Mouse (Mus musculus): ENCODE results near the gene Yap1. TPM values are rescaled to one million over a fixed set of nuclear protein-coding genes. Genes with fewer than 3 reads are reported as not detected.

Gene Yap1
- polyA plus RNA-seq, 1 experiment from 2014 or later, result 32.2 TPM

GRCm38 (mm10) chr9:7952886-7953285 is 51.5 kb downstream of the Yap1 start:
- 79% methylated on average over 5 of the region's 5 CpGs for WGBS
- Histone ChIP-seq H3K9me3 (ENCODE audit: control insufficient read depth, low read length) (no peaks in the 10 kb centered on the region), H3K36me3 (ENCODE audit: control insufficient read depth, insufficient read depth, low read length) (peaks cover 76% of the 10 kb centered on the region)

GRCm38 (mm10) chr9:7950211-7950644 is 54.2 kb downstream of the Yap1 start:
- Histone ChIP-seq H3K36me3 (ENCODE audit: control insufficient read depth, insufficient read depth, low read length) (peaks cover 75% of the 10 kb centered on the region), H3K27me3 (replicated peaks; ENCODE audit: control insufficient read depth, insufficient read depth, low read length) (no peaks in the 10 kb centered on the region), H3K27ac (replicated peaks; ENCODE audit: low read depth, low read length) (0 out of 2 replicates have a peak overlapping the region, but pooled peaks have one; percentile 58), H3K9me3 (ENCODE audit: control insufficient read depth, low read length) (no peaks in the 10 kb centered on the region), H3K4me2 (ENCODE audit: low read depth, low read length) (no peak overlapping the region), H3K4me3 (ENCODE audit: low read depth, low read length) (no peak overlapping the region), H3K9ac (ENCODE audit: low read depth, low read length) (no peak overlapping the region), H3K4me1 (ENCODE audit: control insufficient read depth, insufficient read depth, low read length) (no peaks in the 10 kb centered on the region)
- ATAC-seq (ENCODE audit: low read depth) (no peak), DNase-seq (ENCODE audit: low spot score) (no peak)
- WGBS, result 65% methylated on average over 7 of the region's 7 CpGs

More at GRCm38 (mm10) chr9:7952886-7953285, 51.5 kb downstream of the Yap1 start:
- no peak overlapping the region for H3K4me2 ChIP-seq (ENCODE audit: low read depth, low read length)
- no peaks in the 10 kb centered on the region for H3K4me1 ChIP-seq (ENCODE audit: control insufficient read depth, insufficient read depth, low read length)
- H3K27me3 ChIP-seq (replicated peaks; ENCODE audit: control insufficient read depth, insufficient read depth, low read length), result no peaks in the 10 kb centered on the region
- peak; percentile 28; the same call in 1 of the 2 replicates for ATAC-seq (ENCODE audit: low read depth)
- DNase-seq (ENCODE audit: low spot score), result no peak
- no peak overlapping the region for H3K4me3 ChIP-seq (ENCODE audit: low read depth, low read length)
- no peak overlapping the region for H3K9ac ChIP-seq (ENCODE audit: low read depth, low read length)
- no peak overlapping the region for H3K27ac ChIP-seq (replicated peaks; ENCODE audit: low read depth, low read length)

GRCm38 (mm10) chr9:7947946-7948345 is 56.5 kb downstream of the Yap1 start:
- Histone ChIP-seq H3K9ac (ENCODE audit: low read depth, low read length) (no peak overlapping the region), H3K4me2 (ENCODE audit: low read depth, low read length) (no peak overlapping the region)

GRCm38 (mm10) chr9:7943796-7944462 is 60.5 kb downstream of the Yap1 start:
- H3K4me2 ChIP-seq (ENCODE audit: low read depth, low read length), result no peak overlapping the region
- no peaks in the 10 kb centered on the region for H3K4me1 ChIP-seq (ENCODE audit: control insufficient read depth, insufficient read depth, low read length)
- ATAC-seq (ENCODE audit: low read depth) (no peak), DNase-seq (ENCODE audit: low spot score) (no peak)
- H3K9ac ChIP-seq (ENCODE audit: low read depth, low read length), result no peak overlapping the region
- H3K36me3 ChIP-seq (ENCODE audit: control insufficient read depth, insufficient read depth, low read length), result peaks cover 61% of the 10 kb centered on the region
- no peak overlapping the region for H3K4me3 ChIP-seq (ENCODE audit: low read depth, low read length)
- no peak overlapping the region for H3K27ac ChIP-seq (replicated peaks; ENCODE audit: low read depth, low read length)
- WGBS, result 86% methylated on average over 7 of the region's 7 CpGs
- no peaks in the 10 kb centered on the region for H3K27me3 ChIP-seq (replicated peaks; ENCODE audit: control insufficient read depth, insufficient read depth, low read length)
- no peaks in the 10 kb centered on the region for H3K9me3 ChIP-seq (ENCODE audit: control insufficient read depth, low read length)

More at GRCm38 (mm10) chr9:7947946-7948345, 56.5 kb downstream of the Yap1 start:
- H3K9me3 ChIP-seq (ENCODE audit: control insufficient read depth, low read length), result no peaks in the 10 kb centered on the region
- no peak overlapping the region for H3K27ac ChIP-seq (replicated peaks; ENCODE audit: low read depth, low read length)
- no peak overlapping the region for H3K4me3 ChIP-seq (ENCODE audit: low read depth, low read length)
- no peaks in the 10 kb centered on the region for H3K4me1 ChIP-seq (ENCODE audit: control insufficient read depth, insufficient read depth, low read length)
- ATAC-seq (ENCODE audit: low read depth) (no peak), DNase-seq (ENCODE audit: low spot score) (no peak)
- 83% methylated on average over 4 of the region's 4 CpGs for WGBS
- no peaks in the 10 kb centered on the region for H3K27me3 ChIP-seq (replicated peaks; ENCODE audit: control insufficient read depth, insufficient read depth, low read length)
- H3K36me3 ChIP-seq (ENCODE audit: control insufficient read depth, insufficient read depth, low read length), result peaks cover 77% of the 10 kb centered on the region

- no peaks in the 10 kb centered on the region for H3K4me1 ChIP-seq (ENCODE audit: control insufficient read depth, insufficient read depth, low read length)
- H3K27me3 ChIP-seq (replicated peaks; ENCODE audit: control insufficient read depth, insufficient read depth, low read length), result no peaks in the 10 kb centered on the region
- peaks cover 60% of the 10 kb centered on the region for H3K36me3 ChIP-seq (ENCODE audit: control insufficient read depth, insufficient read depth, low read length)
- H3K9me3 ChIP-seq (ENCODE audit: control insufficient read depth, low read length), result no peaks in the 10 kb centered on the region
- no peak overlapping the region for H3K4me3 ChIP-seq (ENCODE audit: low read depth, low read length)
- WGBS, result 47% methylated on average over 8 of the region's 8 CpGs
- ATAC-seq (ENCODE audit: low read depth) (no peak), DNase-seq (ENCODE audit: low spot score) (no peak)
- no peak overlapping the region for H3K4me2 ChIP-seq (ENCODE audit: low read depth, low read length)
- no peak overlapping the region for H3K27ac ChIP-seq (replicated peaks; ENCODE audit: low read depth, low read length)
- no peak overlapping the region for H3K9ac ChIP-seq (ENCODE audit: low read depth, low read length)
Observed at GRCm38 (mm10) chr9:7942701-7943100, 61.7 kb downstream of the Yap1 start.

- Histone ChIP-seq H3K27ac (replicated peaks; ENCODE audit: low read depth, low read length) (no peak overlapping the region), H3K36me3 (ENCODE audit: control insufficient read depth, insufficient read depth, low read length) (peaks cover 78% of the 10 kb centered on the region), H3K9me3 (ENCODE audit: control insufficient read depth, low read length) (no peaks in the 10 kb centered on the region)
Observed at GRCm38 (mm10) chr9:7940075-7940474, 64.3 kb downstream of the Yap1 start.

GRCm38 (mm10) chr9:7934419-7934818 is 70.0 kb downstream of the Yap1 start:
- Histone ChIP-seq H3K9me3 (ENCODE audit: control insufficient read depth, low read length) (peaks cover 26% of the 10 kb centered on the region), H3K27me3 (replicated peaks; ENCODE audit: control insufficient read depth, insufficient read depth, low read length) (no peaks in the 10 kb centered on the region), H3K36me3 (ENCODE audit: control insufficient read depth, insufficient read depth, low read length) (peaks cover 95% of the 10 kb centered on the region), H3K27ac (replicated peaks; ENCODE audit: low read depth, low read length) (no peak overlapping the region), H3K9ac (ENCODE audit: low read depth, low read length) (no peak overlapping the region), H3K4me2 (ENCODE audit: low read depth, low read length) (no peak overlapping the region), H3K4me3 (ENCODE audit: low read depth, low read length) (no peak overlapping the region), H3K4me1 (ENCODE audit: control insufficient read depth, insufficient read depth, low read length) (no peaks in the 10 kb centered on the region)
- DNase-seq (ENCODE audit: low spot score), result no peak
- 97% methylated on average over 10 of the region's 10 CpGs for WGBS
- ATAC-seq (ENCODE audit: low read depth), result no peak

More at GRCm38 (mm10) chr9:7940075-7940474, 64.3 kb downstream of the Yap1 start:
- Histone ChIP-seq H3K4me1 (ENCODE audit: control insufficient read depth, insufficient read depth, low read length) (no peaks in the 10 kb centered on the region), H3K4me2 (ENCODE audit: low read depth, low read length) (no peak overlapping the region), H3K27me3 (replicated peaks; ENCODE audit: control insufficient read depth, insufficient read depth, low read length) (no peaks in the 10 kb centered on the region), H3K4me3 (ENCODE audit: low read depth, low read length) (no peak overlapping the region), H3K9ac (ENCODE audit: low read depth, low read length) (no peak overlapping the region)
- DNase-seq (ENCODE audit: low spot score) (no peak), ATAC-seq (ENCODE audit: low read depth) (no peak)
- WGBS, result 87% methylated on average over 4 of the region's 4 CpGs

GRCm38 (mm10) chr9:7929552-7929951 is 74.8 kb downstream of the Yap1 start:
- 69% methylated on average over 6 of the region's 6 CpGs for WGBS
- Histone ChIP-seq H3K4me1 (ENCODE audit: control insufficient read depth, insufficient read depth, low read length) (no peaks in the 10 kb centered on the region), H3K4me2 (ENCODE audit: low read depth, low read length) (no peak overlapping the region), H3K27ac (replicated peaks; ENCODE audit: low read depth, low read length) (0 out of 2 replicates have a peak overlapping the region, but pooled peaks have one; percentile 33), H3K9me3 (ENCODE audit: control insufficient read depth, low read length) (peaks cover 26% of the 10 kb centered on the region), H3K4me3 (ENCODE audit: low read depth, low read length) (no peak overlapping the region), H3K9ac (ENCODE audit: low read depth, low read length) (no peak overlapping the region), H3K27me3 (replicated peaks; ENCODE audit: control insufficient read depth, insufficient read depth, low read length) (no peaks in the 10 kb centered on the region), H3K36me3 (ENCODE audit: control insufficient read depth, insufficient read depth, low read length) (peaks cover 66% of the 10 kb centered on the region)
- DNase-seq (ENCODE audit: low spot score) (peak; percentile 74), ATAC-seq (ENCODE audit: low read depth) (peak; percentile 20; the same call in 1 of the 2 replicates)

- peaks cover 22% of the 10 kb centered on the region for H3K9me3 ChIP-seq (ENCODE audit: control insufficient read depth, low read length)
- DNase-seq (ENCODE audit: low spot score), result no peak
- H3K9ac ChIP-seq (ENCODE audit: low read depth, low read length), result no peak overlapping the region
- peaks cover 59% of the 10 kb centered on the region for H3K36me3 ChIP-seq (ENCODE audit: control insufficient read depth, insufficient read depth, low read length)
- no peak for ATAC-seq (ENCODE audit: low read depth)
- WGBS, result 93% methylated on average over 3 of the region's 3 CpGs
- H3K27me3 ChIP-seq (replicated peaks; ENCODE audit: control insufficient read depth, insufficient read depth, low read length), result no peaks in the 10 kb centered on the region
- no peak overlapping the region for H3K4me2 ChIP-seq (ENCODE audit: low read depth, low read length)
- H3K27ac ChIP-seq (replicated peaks; ENCODE audit: low read depth, low read length), result no peak overlapping the region
- H3K4me3 ChIP-seq (ENCODE audit: low read depth, low read length), result no peak overlapping the region
- no peaks in the 10 kb centered on the region for H3K4me1 ChIP-seq (ENCODE audit: control insufficient read depth, insufficient read depth, low read length)
Observed at GRCm38 (mm10) chr9:7928866-7929265, 75.5 kb downstream of the Yap1 start.

Data from embryonic facial prominence, embryonic 14.5 days (tissue).